Mouse (Mus musculus) heart, postnatal 0 days (tissue): ENCODE measurements around the gene Cbln4. TPM values are rescaled to one million over a fixed set of nuclear protein-coding genes. Genes with fewer than 3 reads are reported as not detected.

Experiments
- ATAC-seq: fragments of 200-750 bp; cut with Nextera tagmentation; 2 replicates; pipeline ENCODE4 v1.8.0; 2017; ENCODE audit warnings: low read depth, moderate number of reproducible peaks, moderate library complexity; ENCODE audit not compliant: insufficient read depth
- DNase-seq: peaks from one replicate; pipeline ENCODE4 v3.0.0-alpha.2; 2016; ENCODE audit warnings: low spot score
- H3K27ac ChIP-seq: fragments of 300-500 bp; sonication (generic); 2 replicates; pipeline ENCODE4 v1.5.1; 2014; ENCODE audit warnings: low read depth, mild to moderate bottlenecking
- H3K27me3 ChIP-seq: fragments of 300-500 bp; sonication (generic); 2 replicates; pipeline ENCODE4 v1.6.1; 2014; ENCODE audit warnings: low read length, mixed read lengths; ENCODE audit not compliant: control insufficient read depth, insufficient read depth
- H3K36me3 ChIP-seq: fragments of 300-500 bp; sonication (generic); replicated peaks from 2 replicates; pipeline ENCODE4 v1.6.1; 2014; ENCODE audit warnings: low read length, mixed read lengths; ENCODE audit not compliant: control insufficient read depth, insufficient read depth
- H3K4me1 ChIP-seq: fragments of 300-500 bp; sonication (generic); 2 replicates; pipeline ENCODE4 v1.6.1; 2014; ENCODE audit warnings: antibody characterized with exemption; ENCODE audit not compliant: control insufficient read depth, insufficient read depth
- H3K4me2 ChIP-seq: fragments of 300-500 bp; sonication (generic); 2 replicates; pipeline ENCODE4 v1.6.1; 2014; ENCODE audit warnings: low read depth, mild to moderate bottlenecking, low read length, moderate library complexity
- H3K4me3 ChIP-seq: fragments of 300-500 bp; sonication (generic); 2 replicates; pipeline ENCODE4 v1.5.1; 2014; ENCODE audit warnings: low read depth, low read length
- H3K9ac ChIP-seq: fragments of 300-500 bp; sonication (generic); replicated peaks from 2 replicates; pipeline ENCODE4 v1.6.1; 2014; ENCODE audit warnings: low read depth, low read length, mixed read lengths
- H3K9me3 ChIP-seq: fragments of 300-500 bp; sonication (generic); replicated peaks from 2 replicates; pipeline ENCODE4 v1.6.1; 2016; ENCODE audit warnings: low read length; ENCODE audit not compliant: control insufficient read depth
- CTCF ChIP-seq: IDR thresholded peaks from 2 replicates; pipeline ENCODE4 v1.5.1; 2016; ENCODE audit warnings: antibody characterized with exemption, control low read depth, low read depth
- EP300 ChIP-seq: IDR thresholded peaks from 2 replicates; pipeline ENCODE4 v1.6.1; 2016; ENCODE audit warnings: antibody characterized with exemption, low read depth
- WGBS: fragments of 180-500 bp; shearing (Covaris S2); extraction: QIAGEN DNeasy Blood & Tissue Kit; methylation state at CpG from one replicate; pipeline ENCODE4 v1.1.7; 2014; 5-methylcytosine and 5-hydroxymethylcytosine counted together
- polyA plus RNA-seq: library from polyadenylated mRNA; unstranded; fragments of >200 nt; fragmentation: Nextera tagmentation; extraction: Ambion mirVana; gene quantifications from 2 replicates; pipeline ENCODE4 v1.2.1, GENCODE M21; 2015
- total RNA-seq: library from RNA; depleted of rRNA; stranded (reverse); fragments of >200 nt; gene quantifications from 2 replicates; pipeline ENCODE4 v1.2.3, GENCODE M21; 2014; ENCODE audit warnings: low replicate concordance

Cbln4 gene
- total and polyA plus RNA-seq, 2 experiments from 2014 or later = not detected

DNA sequence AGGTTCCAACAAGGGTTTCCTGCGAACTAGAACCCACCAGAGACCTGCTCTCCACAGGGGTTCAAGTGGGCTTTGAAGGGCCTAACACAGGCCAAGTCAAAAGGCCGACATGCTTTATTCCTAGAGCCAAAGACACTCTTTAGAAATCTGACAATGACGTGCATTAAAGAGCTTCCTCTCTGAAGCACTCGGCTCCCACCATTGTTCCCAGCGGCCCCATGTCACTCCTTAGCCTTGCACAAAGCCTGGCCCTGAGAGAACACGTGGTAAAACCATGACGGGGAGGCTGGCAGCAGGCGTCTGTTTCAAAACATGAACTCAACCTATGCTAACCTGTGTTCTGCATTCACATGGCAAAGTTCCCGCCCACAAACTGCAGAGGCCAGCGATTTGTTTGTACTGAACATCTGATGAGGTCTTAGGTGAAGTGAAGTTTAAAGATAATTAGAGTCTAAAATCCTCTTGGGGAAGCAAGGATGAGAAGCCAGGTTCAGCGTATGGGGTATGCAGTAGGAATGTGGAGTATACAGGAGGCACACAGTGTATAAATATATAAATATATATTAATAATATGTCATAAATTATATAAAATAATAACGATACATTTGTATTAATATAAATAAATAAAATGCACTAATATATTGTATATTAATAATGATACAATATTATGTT, 17.7 kb downstream of the Cbln4 start:
- H3K9ac ChIP-seq = no peak overlapping the region
- no peaks in the 10 kb centered on the region for H3K27me3 ChIP-seq
- no peak overlapping the region for H3K4me2 ChIP-seq
- no peaks in the 10 kb centered on the region for H3K9me3 ChIP-seq
- no peak for ATAC-seq
- TF ChIP-seq EP300 (no peak), CTCF (no peak)
- no peak overlapping the region for H3K27ac ChIP-seq
- H3K4me1 ChIP-seq = no peaks in the 10 kb centered on the region
- H3K36me3 ChIP-seq = no peaks in the 10 kb centered on the region
- no peak overlapping the region for H3K4me3 ChIP-seq
- WGBS = 69% methylated on average over 12 of the region's 12 CpGs
- DNase-seq = no peak

DNA sequence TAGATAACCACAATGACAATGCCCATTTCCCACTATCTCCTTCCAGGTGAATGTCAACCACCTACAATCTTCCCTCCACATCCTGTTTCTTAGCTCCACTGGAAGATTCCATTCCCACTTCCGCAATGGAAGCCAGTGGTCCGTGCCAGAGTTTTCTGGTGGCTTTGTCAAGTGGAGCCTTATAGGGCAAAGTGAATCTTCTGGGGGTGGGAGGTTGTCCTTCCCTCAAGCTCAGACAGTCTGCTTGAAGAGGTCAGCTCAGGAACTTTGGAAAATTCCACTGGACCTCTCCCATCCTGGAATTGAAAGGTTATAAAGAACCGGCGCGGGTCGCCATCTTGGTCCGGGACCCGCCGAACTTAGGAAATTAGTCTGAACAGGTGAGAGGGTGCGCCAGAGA, 36.5 kb downstream of the Cbln4 start:
- WGBS = 90% methylated on average over 9 of the region's 10 CpGs
- Histone ChIP-seq H3K27me3 (no peaks in the 10 kb centered on the region), H3K4me2 (no peak overlapping the region), H3K4me3 (no peak overlapping the region), H3K27ac (no peak overlapping the region), H3K4me1 (no peaks in the 10 kb centered on the region), H3K9me3 (no peaks in the 10 kb centered on the region), H3K36me3 (no peaks in the 10 kb centered on the region), H3K9ac (no peak overlapping the region)
- DNase-seq = no peak
- ATAC-seq = no peak
- TF ChIP-seq EP300 (no peak), CTCF (no peak)

DNA sequence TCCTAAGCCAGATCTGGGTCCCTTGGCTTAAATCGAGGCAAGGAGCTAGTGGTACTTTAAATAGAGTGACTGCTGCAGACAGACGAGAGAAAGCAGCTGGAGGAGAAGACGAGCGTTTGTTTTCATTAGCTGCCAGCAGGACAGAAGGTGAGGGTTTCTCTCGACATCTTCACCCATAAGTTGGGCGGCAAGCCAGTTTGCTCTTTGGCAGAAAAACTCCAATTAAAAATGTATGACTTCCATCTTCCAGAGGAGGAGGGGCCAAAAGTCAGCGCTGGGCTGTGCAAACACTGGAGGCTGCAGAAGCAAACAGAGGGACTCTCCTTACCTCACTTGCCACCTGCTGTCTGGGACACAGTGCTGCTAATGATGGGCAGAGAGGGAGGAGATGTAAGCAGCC, 37.3 kb downstream of the Cbln4 start:
- Histone ChIP-seq H3K4me1 (no peaks in the 10 kb centered on the region), H3K9ac (no peak overlapping the region), H3K4me3 (no peak overlapping the region), H3K27me3 (no peaks in the 10 kb centered on the region), H3K27ac (no peak overlapping the region), H3K36me3 (no peaks in the 10 kb centered on the region), H3K4me2 (no peak overlapping the region), H3K9me3 (no peaks in the 10 kb centered on the region)
- TF ChIP-seq CTCF (no peak), EP300 (no peak)
- 24% methylated on average over 7 of the region's 7 CpGs for WGBS
- DNase-seq (no peak), ATAC-seq (no peak)

DNA sequence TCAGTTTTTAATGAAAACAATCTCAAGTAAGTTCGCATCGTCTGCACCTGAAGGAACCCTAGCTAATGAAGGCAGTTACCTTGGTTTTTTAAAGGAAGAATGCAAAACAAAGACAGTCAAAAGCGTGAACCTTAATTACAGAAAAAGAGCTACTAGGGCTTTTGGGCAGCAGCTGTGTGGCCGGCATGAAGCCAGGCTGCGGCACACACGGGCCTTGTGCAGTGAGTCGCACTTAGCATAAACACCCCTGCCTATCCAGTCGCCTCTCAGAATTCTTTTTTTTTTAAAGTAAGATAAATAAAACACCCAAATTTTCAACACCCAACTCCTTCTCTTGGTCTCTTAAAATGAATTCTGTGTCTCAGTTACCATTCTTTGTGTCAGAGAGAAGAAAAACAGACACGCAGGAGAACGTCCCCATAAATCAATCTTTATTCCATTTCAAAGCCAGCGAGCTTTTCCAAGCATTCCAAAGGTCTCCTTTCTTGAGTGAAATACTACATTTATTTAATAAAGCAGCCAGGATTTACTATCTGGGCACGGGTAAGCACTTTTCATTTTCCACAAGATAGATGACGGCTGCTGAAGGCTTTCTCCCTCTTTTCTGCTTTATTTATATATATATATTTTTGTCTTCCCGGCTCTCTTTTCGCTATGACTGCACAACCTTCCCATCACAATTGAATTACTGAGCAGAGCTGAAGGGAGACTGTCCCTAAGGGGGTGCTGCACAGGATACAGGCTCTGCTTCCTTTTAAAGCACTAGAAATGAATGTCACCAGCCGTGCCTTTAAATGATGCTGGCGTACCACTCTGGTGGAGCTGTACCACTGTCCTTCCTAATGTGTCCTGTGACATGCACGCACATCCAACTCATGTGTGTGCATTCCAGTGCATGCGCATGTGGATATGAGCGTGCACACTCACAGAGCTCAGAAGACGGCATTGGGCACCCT, 39.0 kb downstream of the Cbln4 start:
- no peak overlapping the region for H3K4me2 ChIP-seq
- ATAC-seq (no peak), DNase-seq (no peak)
- H3K4me1 ChIP-seq = no peaks in the 10 kb centered on the region
- 75% methylated on average over 21 of the region's 21 CpGs for WGBS
- H3K27me3 ChIP-seq = no peaks in the 10 kb centered on the region
- H3K9me3 ChIP-seq = no peaks in the 10 kb centered on the region
- no peak overlapping the region for H3K9ac ChIP-seq
- H3K36me3 ChIP-seq = no peaks in the 10 kb centered on the region
- H3K27ac ChIP-seq = no peak overlapping the region
- no peak overlapping the region for H3K4me3 ChIP-seq
- no peak for TF ChIP-seq EP300
- no peak for TF ChIP-seq CTCF

DNA sequence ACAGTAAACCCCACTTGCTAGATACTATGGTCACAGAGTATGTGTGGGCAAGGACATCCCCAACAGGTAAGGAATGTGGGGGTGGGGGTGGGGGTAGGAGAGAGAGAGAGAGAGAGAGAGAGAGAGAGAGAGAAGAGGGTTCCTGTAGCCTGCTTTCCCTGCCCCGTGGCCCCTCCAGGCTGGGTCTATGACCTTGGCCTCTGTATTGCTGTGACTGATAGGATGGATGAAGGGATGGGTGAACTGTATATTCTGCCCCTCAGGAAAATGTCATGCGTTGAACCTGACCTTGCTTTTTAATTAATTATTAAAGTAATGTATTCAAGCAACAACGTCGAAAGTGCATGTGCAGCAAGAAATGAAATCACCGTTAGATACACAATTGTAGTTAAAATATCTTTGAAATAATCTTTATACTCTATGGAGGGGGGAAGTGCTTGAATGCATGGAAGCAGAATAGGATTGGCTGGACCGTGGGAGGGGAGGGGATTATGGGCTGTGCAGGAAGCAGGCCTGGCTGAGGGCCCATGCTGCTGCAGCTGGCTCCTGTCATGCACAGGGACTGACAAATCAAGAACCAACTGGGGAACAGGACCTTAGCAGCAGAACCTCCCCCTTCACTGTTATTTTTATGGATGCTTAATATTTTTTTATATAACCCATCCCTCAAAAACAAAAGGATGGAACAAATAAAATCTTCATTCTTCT, 46.1 kb downstream of the Cbln4 start:
- peak; percentile 26 for DNase-seq
- Histone ChIP-seq H3K27me3 (no peaks in the 10 kb centered on the region), H3K9me3 (no peaks in the 10 kb centered on the region), H3K4me2 (no peak overlapping the region), H3K9ac (no peak overlapping the region), H3K4me1 (no peaks in the 10 kb centered on the region), H3K27ac (no peak overlapping the region), H3K36me3 (no peaks in the 10 kb centered on the region), H3K4me3 (no peak overlapping the region)
- 60% methylated on average over 6 of the region's 6 CpGs for WGBS
- no peak for TF ChIP-seq EP300
- no peak for TF ChIP-seq CTCF
- ATAC-seq = no peak
